Mouse (Mus musculus) G1E (cell line): ENCODE results near the gene Tmem33.

Experiments used
- CTCF ChIP-seq: IDR thresholded peaks from 2 replicates; pipeline ENCODE4 v1.5.1; 2012; ENCODE audit warnings: low read depth, low read length, inconsistent platforms, mixed read lengths
- GATA1 ChIP-seq: IDR thresholded peaks from 2 replicates; pipeline ENCODE4 v1.6.1; 2012; ENCODE audit warnings: borderline replicate concordance, low read length, inconsistent platforms, mixed read lengths
- GATA2 ChIP-seq: IDR thresholded peaks from 2 replicates; pipeline ENCODE4 v1.6.1; 2012; ENCODE audit warnings: low read depth, low read length, inconsistent platforms, borderline replicate concordance
- TAL1 ChIP-seq: conservative IDR thresholded peaks from 2 replicates; pipeline ENCODE4 v1.6.1; 2012; ENCODE audit warnings: low read depth, low read length, inconsistent platforms, mixed read lengths

GRCm38 (mm10) chr5:67213168-67213567, 47.2 kb upstream of the Tmem33 start:
- no peak for TF ChIP-seq GATA2
- no peak for TF ChIP-seq CTCF
- no peak for TF ChIP-seq GATA1
- TF ChIP-seq TAL1 = no peak
